Mouse (Mus musculus): ENCODE results near the gene Tmem86a.
A peak's percentile ranks its signal among the peaks of the same experiment; 100 is the strongest.

DNA sequence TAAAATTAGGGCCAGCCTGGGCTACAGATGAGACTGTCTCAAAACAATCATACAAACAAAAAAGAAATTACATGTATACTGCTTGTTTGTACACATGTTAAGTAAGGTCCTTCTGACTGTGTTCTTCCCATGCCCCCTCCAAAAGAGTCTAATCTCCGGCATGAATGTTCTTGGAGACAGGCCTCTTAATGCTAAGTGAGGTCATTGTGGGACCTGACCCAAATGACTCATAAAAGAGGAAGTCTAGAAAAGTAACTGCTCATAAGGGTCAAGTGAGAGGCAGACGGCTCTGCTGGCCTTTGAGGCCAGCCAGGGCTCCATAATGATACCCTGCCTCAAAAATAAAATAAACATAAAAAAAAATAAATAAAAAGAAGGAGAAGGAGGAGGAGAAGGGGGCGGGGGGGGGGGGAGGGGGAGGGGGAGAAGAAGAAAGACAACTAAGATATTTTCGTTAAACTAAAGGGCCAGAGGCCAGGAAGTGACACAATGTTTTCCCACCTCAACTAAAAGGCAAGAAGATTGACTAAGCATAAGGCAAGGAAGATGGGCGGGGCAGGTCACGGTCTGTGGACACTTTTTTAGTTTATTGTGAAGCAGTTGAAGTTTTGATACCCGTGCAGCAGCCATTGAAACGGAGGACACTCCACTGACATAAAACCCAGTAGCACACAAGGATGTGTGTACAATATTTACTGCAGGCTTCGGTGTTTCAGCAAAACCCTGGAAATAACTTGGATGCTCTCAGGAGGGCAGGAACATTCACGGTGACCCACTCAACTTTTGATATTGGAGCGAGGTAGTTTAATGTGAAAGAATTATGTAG lies 35.6 kb upstream of the Tmem86a start:
- TF ChIP-seq KAT2A (IDR thresholded peaks at IDR 0.05; ENCODE audit: insufficient replicate concordance, low read length) = no peak
- TF ChIP-seq POLR2A (IDR thresholded peaks at IDR 0.05; ENCODE audit: low read depth, low read length) = peak; percentile 44; the same call in 1 of the 2 replicates
- TF ChIP-seq CTCF (conservative IDR thresholded peaks at IDR 0.05 in 1 of 2, IDR thresholded peaks at IDR 0.05 in 1 of 2; ENCODE audit: low read depth in 2 of 2, low read length in 2 of 2) = no peak
- TF ChIP-seq USF1 (IDR thresholded peaks at IDR 0.05; ENCODE audit: low read depth, low read length) = no peak
- TF ChIP-seq BHLHE40 (IDR thresholded peaks at IDR 0.05; ENCODE audit: low read depth, low read length) = peak; percentile 61
- no peak for TF ChIP-seq ELF1 (IDR thresholded peaks at IDR 0.05; ENCODE audit: low read depth, low read length)
- TF ChIP-seq CHD1 (IDR thresholded peaks at IDR 0.05; ENCODE audit: low read depth, low read length) = no peak

Measured in CH12.LX (cell line).